Mouse (Mus musculus) urinary bladder, postnatal 25 days (tissue): ENCODE measurements around the gene Ifna1.
A peak's percentile ranks its signal among the peaks of the same experiment; 100 is the strongest.
"Not testable (repeated sequence)": the region's sequence is repeated elsewhere in the genome, so short reads cannot be mapped to it uniquely, and the experiment has no call there.

Source experiments
- DNase-seq: peaks from one replicate; pipeline ENCODE4 v3.0.0; 2022; ENCODE audit warnings: low spot score

Ifna1 gene

GRCm38 (mm10) chr4:88849698-88850097, at the start of gene Ifna1:
TSS of gene Ifna1 (plus strand) at chr4:88850087.
- no peak for DNase-seq

- DNase-seq: not testable (repeated sequence)
Measured at GRCm38 (mm10) chr4:88802954-88803353, 46.9 kb upstream of the Ifna1 start, which contains the start of gene Gm13287. TSS of gene Gm13287 (plus strand) at chr4:88803254.

- not testable (repeated sequence) for DNase-seq
Measured at GRCm38 (mm10) chr4:88805231-88805630, 44.7 kb upstream of the Ifna1 start, which contains the start of gene Gm13288. TSS of gene Gm13288 (plus strand) at chr4:88805531.

GRCm38 (mm10) chr4:88805761-88806160, 44.1 kb upstream of the Ifna1 start:
- not testable (repeated sequence) for DNase-seq

- no peak for DNase-seq
Measured at GRCm38 (mm10) chr4:88815928-88816327, 34.0 kb upstream of the Ifna1 start, which contains the start of gene Ifna7. TSS of gene Ifna7 (plus strand) at chr4:88816228.

- DNase-seq: no peak
Measured at GRCm38 (mm10) chr4:88819659-88820058, 30.2 kb upstream of the Ifna1 start, which contains the start of gene Ifna11. TSS of gene Ifna11 (plus strand) at chr4:88819959.

- peak; percentile 8 for DNase-seq
Measured at GRCm38 (mm10) chr4:88822995-88823394, 26.9 kb upstream of the Ifna1 start.

- not testable (repeated sequence) for DNase-seq
Measured at GRCm38 (mm10) chr4:88827116-88827515, 22.8 kb upstream of the Ifna1 start, which contains the start of gene Ifna6. TSS of gene Ifna6 (plus strand) at chr4:88827416.

GRCm38 (mm10) chr4:88830523-88830922, 19.4 kb upstream of the Ifna1 start:
- peak; percentile 22 for DNase-seq

GRCm38 (mm10) chr4:88835225-88835624, 14.7 kb upstream of the Ifna1 start, which contains the start of gene Ifna5:
TSS of gene Ifna5 (plus strand) at chr4:88835525.
- DNase-seq: not testable (repeated sequence)

- no peak for DNase-seq
Measured at GRCm38 (mm10) chr4:88838828-88839227, 11.1 kb upstream of the Ifna1 start.

GRCm38 (mm10) chr4:88840058-88840457, 9.8 kb upstream of the Ifna1 start:
- no peak for DNase-seq

GRCm38 (mm10) chr4:88841438-88841911, 8.4 kb upstream of the Ifna1 start, which contains the start of gene Ifna4:
TSS of gene Ifna4 (plus strand) at chr4:88841861.
- no peak for DNase-seq

GRCm38 (mm10) chr4:88845334-88845733, 4.6 kb upstream of the Ifna1 start:
- DNase-seq: no peak

- no peak for DNase-seq
Measured at GRCm38 (mm10) chr4:88851026-88851763, 1.3 kb downstream of the Ifna1 start.

- no peak for DNase-seq
Measured at GRCm38 (mm10) chr4:88859214-88859613, 9.3 kb downstream of the Ifna1 start.

- no peak for DNase-seq
Measured at GRCm38 (mm10) chr4:88863309-88863708, 13.4 kb downstream of the Ifna1 start.

- no peak for DNase-seq
Measured at GRCm38 (mm10) chr4:88864599-88864998, 14.7 kb downstream of the Ifna1 start.

- no peak for DNase-seq
Measured at GRCm38 (mm10) chr4:88865011-88865569, 15.2 kb downstream of the Ifna1 start.

- DNase-seq: peak; percentile 76
Measured at GRCm38 (mm10) chr4:88867366-88867925, 17.6 kb downstream of the Ifna1 start.

- DNase-seq: no peak
Measured at GRCm38 (mm10) chr4:88867926-88868911, 18.3 kb downstream of the Ifna1 start.
